Mouse (Mus musculus) brown adipose tissue, adult 24 weeks (tissue): ENCODE data around the gene Lrrc8d. TPM values are rescaled to one million over a fixed set of nuclear protein-coding genes. Genes with fewer than 3 reads are reported as not detected.

Experiments used
- H3K27ac ChIP-seq: fragments of 200-500 bp; replicated peaks from 2 replicates; pipeline ENCODE4 v1.5.1; 2012; ENCODE audit warnings: low read depth, mild to moderate bottlenecking, low read length
- H3K4me1 ChIP-seq: fragments of 200-500 bp; 2 replicates; pipeline ENCODE4 v1.6.1; 2012; ENCODE audit warnings: low read length, mixed read lengths; ENCODE audit not compliant: control insufficient read depth, insufficient read depth, insufficient read length
- H3K4me3 ChIP-seq: fragments of 200-500 bp; 2 replicates; pipeline ENCODE4 v1.5.1; 2012; ENCODE audit warnings: low read depth, mild to moderate bottlenecking, low read length, moderate library complexity; ENCODE audit not compliant: insufficient read depth
- polyA plus RNA-seq: library from polyadenylated mRNA; stranded (reverse); fragments of >200 nt; gene quantifications from 2 replicates; pipeline ENCODE4 v1.2.4, GENCODE M21; 2012; ENCODE audit not compliant: missing spikeins, insufficient read depth, insufficient read length

Lrrc8d gene
- polyA plus RNA-seq, 1 experiment: 25.2 TPM

GRCm38 (mm10) chr5:105822521-105823498 is 123.0 kb downstream of the Lrrc8d start:
- Histone ChIP-seq H3K4me3 (no peak overlapping the region), H3K27ac (no peak overlapping the region), H3K4me1 (peaks cover 12% of the 10 kb centered on the region)

DNA sequence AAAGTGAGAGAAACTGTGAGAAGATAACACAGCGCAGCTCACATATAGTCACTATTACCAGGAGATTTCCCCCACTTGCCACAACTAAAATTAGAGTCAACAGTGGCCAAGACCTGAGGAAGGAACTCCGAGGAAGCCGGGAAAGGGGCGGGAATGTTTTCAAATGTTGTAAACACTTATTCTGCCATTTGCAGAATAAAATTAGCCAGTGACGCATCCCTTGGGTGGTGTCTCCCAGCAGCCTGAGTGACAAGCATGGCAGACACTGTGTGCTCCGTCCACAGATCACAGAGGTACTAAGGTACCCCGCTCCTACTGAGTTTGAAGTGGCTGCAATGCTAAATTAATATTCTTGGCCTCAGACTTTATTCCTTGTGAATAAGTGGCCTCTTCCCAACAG is 124.5 kb downstream of the Lrrc8d start:
- Histone ChIP-seq H3K27ac (no peak overlapping the region), H3K4me3 (no peak overlapping the region), H3K4me1 (peaks cover 17% of the 10 kb centered on the region)

GRCm38 (mm10) chr5:105824827-105825226 is 125.1 kb downstream of the Lrrc8d start:
- Histone ChIP-seq H3K4me3 (no peak overlapping the region), H3K4me1 (peaks cover 20% of the 10 kb centered on the region), H3K27ac (no peak overlapping the region)

DNA sequence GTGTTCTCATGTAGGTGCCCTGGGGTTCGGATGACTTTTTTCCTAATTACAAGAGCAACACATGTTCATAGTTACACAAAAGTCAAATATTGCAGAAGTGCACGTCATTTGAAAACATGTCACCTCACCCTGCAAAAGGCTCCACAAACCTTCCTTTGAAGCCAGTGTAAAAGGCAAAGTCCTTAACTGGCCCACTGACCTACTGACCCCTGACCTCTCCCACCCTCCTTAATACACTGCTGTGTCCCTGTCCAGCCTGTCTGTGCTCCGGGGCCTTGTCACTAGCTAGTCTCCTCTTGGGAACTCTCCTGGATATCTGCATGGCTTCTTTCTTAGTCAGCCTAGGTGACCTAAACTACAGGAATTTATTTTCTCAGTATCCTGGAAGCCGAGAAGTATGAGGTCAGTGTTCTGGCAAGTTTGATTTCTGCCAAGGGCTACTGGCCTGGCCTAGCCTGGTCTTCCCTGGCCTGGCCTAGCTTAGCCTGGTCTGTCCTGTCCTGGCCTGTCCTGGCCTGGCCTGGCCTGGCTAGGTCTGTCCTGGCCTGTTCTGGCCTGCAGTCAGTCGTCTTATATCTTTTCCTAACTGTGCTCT is 127.2 kb downstream of the Lrrc8d start:
- H3K27ac ChIP-seq: peak overlapping the region; percentile 41
- H3K4me3 ChIP-seq: no peak overlapping the region
- peaks cover 20% of the 10 kb centered on the region for H3K4me1 ChIP-seq

DNA sequence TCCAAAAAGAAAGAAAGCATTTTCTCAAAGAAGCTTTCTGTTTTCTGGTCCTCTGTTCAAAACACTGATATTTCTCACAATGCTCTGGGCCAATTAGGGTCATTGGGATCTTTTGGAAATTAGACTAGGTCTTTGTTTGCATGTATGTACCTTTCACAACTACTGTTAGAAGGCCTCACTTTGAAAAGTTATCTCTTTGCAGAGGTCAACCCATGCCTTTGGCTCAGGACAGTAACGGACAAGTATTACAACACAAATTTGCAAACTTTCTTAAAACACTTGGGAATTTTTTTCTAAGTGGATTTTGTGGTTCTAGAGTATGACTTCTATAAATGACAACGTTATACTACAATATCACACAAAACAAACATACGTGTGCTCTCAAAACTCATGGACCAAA is 128.3 kb downstream of the Lrrc8d start:
- Histone ChIP-seq H3K27ac (peak overlapping the region; percentile 9; the same call in 1 of the 2 replicates), H3K4me3 (no peak overlapping the region), H3K4me1 (peaks cover 21% of the 10 kb centered on the region)

DNA sequence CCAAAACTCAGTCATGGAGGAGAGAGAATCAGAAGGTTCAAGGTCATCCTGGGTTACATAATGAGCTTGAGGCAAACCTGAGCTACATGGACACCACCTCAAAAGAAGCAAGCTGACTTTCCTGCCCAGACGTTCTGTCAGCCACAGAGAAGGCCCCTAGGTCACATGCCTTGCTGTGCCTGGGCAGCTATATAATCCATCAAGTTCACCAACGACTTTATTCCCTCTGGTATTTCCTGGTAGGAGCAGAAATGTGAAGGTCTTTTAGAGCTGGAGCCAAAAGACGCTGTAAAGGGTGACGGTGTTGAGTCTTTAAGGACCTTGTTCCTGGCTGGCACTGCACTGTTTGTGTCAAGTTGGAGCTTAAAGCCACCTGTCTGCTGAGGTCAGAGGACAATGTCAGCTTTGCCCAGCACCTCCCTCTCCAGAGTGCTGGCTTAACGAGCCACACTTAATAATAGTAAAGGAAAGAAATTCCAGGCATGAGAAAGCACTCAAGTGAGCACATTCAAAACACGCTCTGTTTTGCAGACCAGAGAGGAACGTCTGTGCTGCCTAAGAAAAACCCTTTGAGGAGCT is 129.3 kb downstream of the Lrrc8d start:
- Histone ChIP-seq H3K27ac (peak overlapping the region; percentile 5; the same call in 1 of the 2 replicates), H3K4me3 (no peak overlapping the region), H3K4me1 (peaks cover 17% of the 10 kb centered on the region)

DNA sequence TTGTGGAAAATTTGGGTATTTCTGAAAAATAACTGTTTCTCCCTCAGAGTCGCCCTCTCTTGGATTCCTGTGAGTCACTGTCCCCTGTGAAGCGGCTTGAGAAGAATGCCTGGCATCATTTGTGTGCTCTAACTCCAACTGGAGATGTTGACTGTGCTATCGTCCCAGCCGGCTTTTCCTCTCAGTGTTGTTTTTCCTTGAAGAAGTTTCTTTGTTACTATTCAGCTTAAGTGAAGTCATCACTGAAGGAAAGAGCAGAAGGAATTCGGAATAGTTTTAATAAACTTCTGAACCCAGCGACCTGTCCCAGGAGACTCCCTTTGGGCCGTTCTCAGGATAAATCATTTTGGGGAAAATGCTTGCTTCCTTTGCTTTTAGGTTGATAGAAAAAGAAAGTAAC is 132.4 kb downstream of the Lrrc8d start:
- Histone ChIP-seq H3K27ac (no peak overlapping the region; the same call in 1 of the 2 replicates), H3K4me3 (no peak overlapping the region), H3K4me1 (peaks cover 12% of the 10 kb centered on the region)

- peaks cover 8% of the 10 kb centered on the region for H3K4me1 ChIP-seq
- H3K4me3 ChIP-seq: no peak overlapping the region
- no peak overlapping the region for H3K27ac ChIP-seq
These were observed 134.2 kb downstream of the Lrrc8d start for GRCm38 (mm10) chr5:105833923-105834322.

DNA sequence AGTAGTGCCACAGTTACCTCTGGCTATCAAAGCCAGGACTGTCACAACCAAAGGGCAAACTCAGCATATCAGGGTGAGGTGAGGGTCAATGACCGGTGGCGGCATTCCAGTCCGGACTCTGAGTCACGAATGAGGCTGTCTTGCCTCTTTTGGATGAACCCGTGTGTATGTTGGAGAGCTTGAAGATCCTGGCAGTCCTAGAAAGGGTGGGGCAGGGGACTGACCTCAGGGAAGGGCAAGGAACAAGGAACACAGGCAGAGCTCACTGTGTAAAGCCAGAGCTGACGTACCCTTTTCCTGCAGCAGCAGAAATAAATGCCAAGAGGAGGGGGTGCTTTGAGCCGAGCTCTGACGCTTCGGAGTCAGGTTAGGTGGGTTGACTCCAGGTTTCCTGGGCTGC is 136.2 kb downstream of the Lrrc8d start:
- peaks cover 3% of the 10 kb centered on the region; the same call in 1 of the 2 replicates for H3K4me1 ChIP-seq
- no peak overlapping the region for H3K4me3 ChIP-seq
- no peak overlapping the region for H3K27ac ChIP-seq

GRCm38 (mm10) chr5:105839740-105840310 is 140.1 kb downstream of the Lrrc8d start:
- H3K27ac ChIP-seq: no peak overlapping the region
- no peak overlapping the region for H3K4me3 ChIP-seq
- 0 out of 2 replicates have a peak, but pooled peaks cover 2% of the 10 kb centered on the region for H3K4me1 ChIP-seq

GRCm38 (mm10) chr5:105844044-105844753 is 144.4 kb downstream of the Lrrc8d start:
- H3K4me3 ChIP-seq: no peak overlapping the region
- H3K4me1 ChIP-seq: 0 out of 2 replicates have a peak, but pooled peaks cover 2% of the 10 kb centered on the region
- no peak overlapping the region for H3K27ac ChIP-seq

- H3K4me3 ChIP-seq: no peak overlapping the region
- 0 out of 2 replicates have a peak, but pooled peaks cover 2% of the 10 kb centered on the region for H3K4me1 ChIP-seq
- H3K27ac ChIP-seq: no peak overlapping the region
These were observed 145.3 kb downstream of the Lrrc8d start for GRCm38 (mm10) chr5:105845041-105845440.

GRCm38 (mm10) chr5:105847726-105848125 is 148.0 kb downstream of the Lrrc8d start:
- Histone ChIP-seq H3K4me3 (no peak overlapping the region), H3K27ac (no peak overlapping the region), H3K4me1 (0 out of 2 replicates have a peak, but pooled peaks cover 2% of the 10 kb centered on the region)

DNA sequence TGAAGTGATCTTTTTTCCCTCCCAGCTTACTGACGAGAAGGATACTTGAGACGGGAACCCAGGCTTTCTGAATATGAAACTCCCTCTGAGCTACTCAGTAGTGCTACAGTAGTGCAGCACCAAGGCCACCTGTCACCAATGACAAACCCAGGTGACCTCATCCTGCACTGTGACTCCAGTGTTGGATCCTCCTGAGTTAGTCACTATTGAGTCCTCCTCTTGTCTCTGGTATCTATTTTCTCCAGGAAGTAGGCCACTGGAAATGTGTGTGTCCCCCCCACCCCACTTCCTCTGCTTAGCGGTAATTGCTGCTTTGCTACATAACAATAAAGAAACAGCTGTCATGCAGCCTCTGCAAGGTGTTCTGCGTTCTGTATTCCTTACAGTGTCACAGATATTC is 149.5 kb downstream of the Lrrc8d start:
- H3K4me3 ChIP-seq: no peak overlapping the region
- H3K4me1 ChIP-seq: 0 out of 2 replicates have a peak, but pooled peaks cover 2% of the 10 kb centered on the region
- H3K27ac ChIP-seq: no peak overlapping the region
